Mouse (Mus musculus) heart, postnatal 10 days (tissue): ENCODE measurements around the gene Pramel3. TPM values are rescaled to one million over a fixed set of nuclear protein-coding genes. Genes with fewer than 3 reads are reported as not detected.
"Not testable (repeated sequence)": the region's sequence is repeated elsewhere in the genome, so short reads cannot be mapped to it uniquely, and the experiment has no call there.

Experiments
- DNase-seq, 2 experiments: peaks; one replicate each; pipeline ENCODE4 v3.0.0; 2021
- intact Hi-C: fragments of 180-260 bp; cut with DNase I; formaldehyde crosslinking; loops from one replicate; pipeline ENCODE4 v1.15.1; 2025
- total RNA-seq, 2 experiments: library from RNA; stranded (reverse); gene quantifications; 2 replicates each; pipeline ENCODE4 v1.2.3; 2021

Gene Pramel3
- not detected for total RNA-seq

GRCm38 (mm10) chrX:135302007-135302406 is at the start of gene Pramel3:
Gene Pramel3 (plus strand): TSS chrX:135302307.
- intact Hi-C loops, DNase-seq: not testable (repeated sequence)

DNA sequence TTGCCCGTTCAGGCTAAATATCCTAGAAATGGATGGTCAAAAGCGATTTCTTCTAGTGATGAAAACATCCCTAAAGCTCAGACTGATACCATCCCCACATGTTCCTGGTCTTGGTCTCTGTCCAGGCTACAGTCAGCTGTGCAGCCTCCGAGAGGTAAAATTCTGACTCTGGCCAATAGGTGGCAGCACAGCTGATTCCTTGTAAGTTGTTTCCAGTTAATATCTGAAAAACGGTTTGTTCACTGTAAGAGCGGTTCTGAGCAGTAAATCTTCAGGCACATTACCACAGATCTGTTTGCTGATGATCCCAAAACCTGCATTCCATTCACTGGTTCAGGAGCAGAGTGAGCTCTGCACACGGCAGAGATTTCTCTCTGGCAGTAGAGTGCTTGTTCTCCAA is 58.6 kb downstream of the Pramel3 start:
- intact Hi-C loops, DNase-seq: not testable (repeated sequence)

GRCm38 (mm10) chrX:135361943-135362342 is 59.8 kb downstream of the Pramel3 start:
- intact Hi-C loops = not testable (repeated sequence)

More at GRCm38 (mm10) chrX:135361943-135362342, 59.8 kb downstream of the Pramel3 start:
- not testable (repeated sequence) for DNase-seq

Other genes with a start within 250 kb of the Pramel3 start
- gene Gm15023, start 124.7 kb upstream of the Pramel3 start, total RNA-seq = not detected
- under 1 TPM; 0.34 to 0.57 TPM for gene Tceal6, start 91.6 kb upstream of the Pramel3 start, total RNA-seq
- not detected for gene Gm5128, start 71.0 kb downstream of the Pramel3 start, total RNA-seq
- gene Gm7903, start 131.5 kb downstream of the Pramel3 start, total RNA-seq = not detected
- not detected for gene AV320801, start 192.3 kb downstream of the Pramel3 start, total RNA-seq